Mouse (Mus musculus): ENCODE results near the gene Itpr2. TPM values are rescaled to one million over a fixed set of nuclear protein-coding genes. Genes with fewer than 3 reads are reported as not detected.

Gene Itpr2
- polyA plus RNA-seq, 1 experiment from 2014 or later: 4.1 TPM

- Histone ChIP-seq H3K4me1 (no peaks in the 10 kb centered on the region), H3K4me3 (no peak overlapping the region), H3K36me3 (replicated peaks) (no peaks in the 10 kb centered on the region), H3K27me3 (ENCODE audit: poor library complexity, severe bottlenecking) (no peaks in the 10 kb centered on the region), H3K9me3 (peaks cover 5% of the 10 kb centered on the region; the same call in 1 of the 2 replicates), H3K27ac (no peak overlapping the region)
- 81% methylated on average over 1 of the region's 1 CpGs for WGBS
- no peak for DNase-seq (ENCODE audit: extremely low spot score, low spot score)
These were observed 430.1 kb downstream of the Itpr2 start for GRCm38 (mm10) chr6:146071883-146072282.

Other genes with a start within 250 kb of the Itpr2 start
- 81.8 and 82.8 TPM in 2 replicates for gene Fgfr1op2, start 75.0 kb upstream of the Itpr2 start, polyA plus RNA-seq (2016; fragmentation: Nextera tagmentation; extraction: Ambion mirVana)
- gene Ints13, start 75.6 kb upstream of the Itpr2 start, polyA plus RNA-seq (2016; fragmentation: Nextera tagmentation; extraction: Ambion mirVana): 92.7 and 94.3 TPM in 2 replicates
- 128 and 133 TPM in 2 replicates for gene Med21, start 140.3 kb upstream of the Itpr2 start, polyA plus RNA-seq (2016; fragmentation: Nextera tagmentation; extraction: Ambion mirVana)
- gene Tm7sf3, start 140.6 kb upstream of the Itpr2 start, polyA plus RNA-seq (2016; fragmentation: Nextera tagmentation; extraction: Ambion mirVana): 25.7 and 28.0 TPM in 2 replicates
- 21.2 and 22.1 TPM in 2 replicates for gene Stk38l, start 222.8 kb upstream of the Itpr2 start, polyA plus RNA-seq (2016; fragmentation: Nextera tagmentation; extraction: Ambion mirVana)